Mouse (Mus musculus): ENCODE measurements at regions not wholly inside any gene's neighbourhood (a gene's known extent, or its start where the extent isn't known, plus 50 kb on each side); places are given as distances from the start of the nearest gene placed in this dataset.
"Not testable (repeated sequence)": the region's sequence is repeated elsewhere in the genome, so short reads cannot be mapped to it uniquely, and the experiment has no call there.

- DNase-seq (ENCODE audit: low spot score) = no peak
Measured at GRCm38 (mm10) chr10:26577087-26577486, 176.1 kb upstream of the Arhgap18 start.

DNA sequence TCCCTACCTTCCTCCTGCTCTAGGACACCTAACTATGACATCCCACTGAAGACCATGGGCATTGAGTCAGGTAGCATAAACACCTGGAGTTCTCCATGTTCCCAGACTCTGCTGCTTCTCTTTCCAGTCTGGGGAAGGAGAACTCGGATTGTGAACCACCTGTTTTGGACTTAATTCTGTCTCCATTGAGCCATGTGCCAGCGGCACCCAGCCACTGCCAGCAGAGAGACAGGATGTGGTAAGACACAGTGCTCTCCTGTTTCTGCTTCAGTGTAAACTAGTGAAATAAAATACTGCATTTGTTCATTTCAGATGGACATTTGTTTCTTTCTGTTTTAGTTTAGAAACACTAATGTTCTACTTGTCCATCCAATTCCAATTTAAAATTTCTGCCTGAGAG lies 168.1 kb upstream of the Arhgap18 start:
- DNase-seq (ENCODE audit: low spot score) = no peak

DNA sequence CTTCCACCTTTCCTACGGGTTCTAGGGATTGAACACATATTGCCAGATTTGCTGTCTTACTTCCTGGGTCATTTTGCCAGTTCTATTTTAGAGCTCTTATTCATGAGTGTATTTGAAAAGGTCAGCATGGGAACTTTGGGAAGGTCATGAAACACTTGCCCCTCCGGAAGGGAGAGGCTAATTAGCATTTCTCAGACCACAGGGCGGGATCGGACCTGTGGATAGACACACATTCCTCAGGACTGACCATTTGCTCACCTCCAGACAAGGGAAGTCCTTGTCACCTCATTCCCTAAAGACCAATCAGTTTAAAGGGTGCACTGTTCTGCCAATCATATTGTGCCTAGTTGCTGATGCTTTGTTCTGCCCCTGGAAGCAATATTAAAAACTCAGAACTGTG lies 146.1 kb upstream of the Arhgap18 start:
- not testable (repeated sequence) for DNase-seq (ENCODE audit: low spot score)

DNA sequence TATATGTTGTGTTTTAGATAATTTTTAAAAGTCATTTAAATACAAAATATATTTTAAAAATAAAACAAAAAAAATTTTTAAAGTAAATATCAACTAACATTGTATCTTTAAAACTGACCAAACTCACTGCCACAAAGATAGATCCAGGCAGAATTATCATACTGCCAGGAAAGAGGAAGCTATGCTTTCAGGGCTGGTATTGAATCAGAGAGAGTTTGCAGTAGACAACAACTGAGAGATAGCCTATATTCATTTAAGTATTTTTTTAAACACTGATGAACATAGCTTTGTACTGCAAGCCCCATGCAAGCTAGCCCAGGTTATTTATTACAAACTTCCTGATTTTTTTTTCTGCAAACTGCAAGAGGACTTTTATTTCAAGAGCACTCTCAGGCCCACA lies 142.0 kb upstream of the Arhgap18 start:
- DNase-seq (ENCODE audit: low spot score) = no peak

DNA sequence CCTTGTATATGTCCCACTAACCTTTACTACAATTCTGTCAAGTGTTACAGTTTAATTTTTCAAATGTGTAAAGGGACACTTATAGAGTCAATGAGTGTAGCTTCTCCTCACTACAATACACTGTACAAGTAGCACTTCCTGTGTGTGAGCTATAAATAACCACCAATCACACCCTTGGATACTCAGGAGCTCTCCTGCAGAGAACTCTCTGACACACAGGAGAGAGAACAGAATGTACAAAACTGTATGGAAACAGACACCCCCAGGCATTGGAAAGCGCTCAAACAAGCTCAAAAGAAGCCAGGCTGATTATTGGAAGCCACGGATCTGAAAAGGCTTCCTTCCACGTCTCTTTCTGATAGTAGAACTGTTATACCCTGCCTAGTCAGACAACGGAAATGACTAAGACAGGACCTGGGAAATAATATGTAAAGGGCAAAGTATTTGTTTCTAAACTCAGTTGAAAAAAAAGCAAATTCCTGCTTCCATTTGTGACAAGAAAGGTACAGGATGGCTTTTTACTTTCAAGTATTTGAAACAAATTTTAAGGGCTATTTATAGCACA lies 122.9 kb upstream of the Arhgap18 start:
- DNase-seq (ENCODE audit: low spot score) = no peak

DNA sequence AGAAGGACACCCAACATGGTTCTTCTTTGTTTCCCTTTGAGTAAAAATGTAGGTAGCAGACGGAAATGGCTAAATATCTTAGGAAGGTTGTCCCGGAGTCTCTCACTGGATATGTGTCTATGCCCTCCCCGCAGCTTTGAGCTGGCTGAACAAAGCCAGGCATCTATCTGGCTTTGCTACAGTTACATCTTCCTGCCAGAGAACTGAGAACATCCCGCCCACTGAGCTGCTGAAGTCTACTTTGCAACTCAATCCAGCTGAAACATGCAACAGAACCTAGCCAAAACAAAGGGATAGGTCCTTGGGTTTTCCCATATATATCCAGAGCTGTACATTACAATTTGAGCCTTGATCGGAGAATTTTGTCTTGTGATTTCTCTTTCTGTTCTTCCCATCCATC lies 121.0 kb upstream of the Arhgap18 start:
- no peak for DNase-seq (ENCODE audit: low spot score)

- no peak for DNase-seq (ENCODE audit: low spot score)
Measured at GRCm38 (mm10) chr10:26637459-26637858, 115.8 kb upstream of the Arhgap18 start.

GRCm38 (mm10) chr10:26638056-26638455 lies 115.2 kb upstream of the Arhgap18 start:
- no peak for DNase-seq (ENCODE audit: low spot score)

- no peak for DNase-seq (ENCODE audit: low spot score)
Measured at GRCm38 (mm10) chr10:26639118-26639517, 114.1 kb upstream of the Arhgap18 start.

DNA sequence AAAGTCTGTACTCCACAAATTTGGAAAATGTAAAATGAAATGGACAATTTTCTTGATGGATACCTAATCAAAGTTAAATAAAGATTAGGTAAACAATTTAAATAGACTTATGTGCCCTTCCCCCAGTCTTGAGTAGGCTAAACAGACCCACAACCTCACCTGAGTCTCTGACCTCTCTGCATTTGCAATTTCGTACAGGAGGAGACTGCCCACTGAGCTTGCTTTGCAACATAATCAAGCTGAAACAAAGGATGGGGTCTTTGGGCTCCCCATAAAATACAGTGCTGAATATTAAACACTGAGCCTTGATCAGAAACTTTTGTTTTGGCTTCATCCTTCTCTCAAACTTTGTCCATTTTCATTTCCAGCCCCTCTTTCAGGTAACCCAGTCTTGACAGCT lies 100.1 kb upstream of the Arhgap18 start:
- DNase-seq (ENCODE audit: low spot score) = no peak

DNA sequence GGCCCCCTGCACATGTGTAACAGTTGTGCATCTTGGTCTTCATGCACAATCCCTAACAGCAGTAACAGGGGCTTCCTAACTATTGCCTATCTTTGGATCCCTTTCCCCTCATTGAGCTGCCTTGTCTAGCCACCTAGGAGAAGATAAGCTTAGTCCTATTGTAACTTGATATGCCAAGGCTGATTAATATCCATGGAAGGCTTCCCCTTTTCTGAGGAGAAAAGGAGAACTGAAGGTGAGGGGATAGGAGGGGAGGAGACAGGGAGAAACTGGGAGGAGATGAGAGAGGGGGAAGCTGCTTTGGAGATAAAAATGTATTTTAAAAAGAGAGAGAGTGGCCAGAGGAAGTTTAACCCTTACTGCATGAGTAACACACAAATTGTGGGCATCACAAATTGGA lies 89.0 kb upstream of the Arhgap18 start:
- DNase-seq (ENCODE audit: low spot score) = no peak

DNA sequence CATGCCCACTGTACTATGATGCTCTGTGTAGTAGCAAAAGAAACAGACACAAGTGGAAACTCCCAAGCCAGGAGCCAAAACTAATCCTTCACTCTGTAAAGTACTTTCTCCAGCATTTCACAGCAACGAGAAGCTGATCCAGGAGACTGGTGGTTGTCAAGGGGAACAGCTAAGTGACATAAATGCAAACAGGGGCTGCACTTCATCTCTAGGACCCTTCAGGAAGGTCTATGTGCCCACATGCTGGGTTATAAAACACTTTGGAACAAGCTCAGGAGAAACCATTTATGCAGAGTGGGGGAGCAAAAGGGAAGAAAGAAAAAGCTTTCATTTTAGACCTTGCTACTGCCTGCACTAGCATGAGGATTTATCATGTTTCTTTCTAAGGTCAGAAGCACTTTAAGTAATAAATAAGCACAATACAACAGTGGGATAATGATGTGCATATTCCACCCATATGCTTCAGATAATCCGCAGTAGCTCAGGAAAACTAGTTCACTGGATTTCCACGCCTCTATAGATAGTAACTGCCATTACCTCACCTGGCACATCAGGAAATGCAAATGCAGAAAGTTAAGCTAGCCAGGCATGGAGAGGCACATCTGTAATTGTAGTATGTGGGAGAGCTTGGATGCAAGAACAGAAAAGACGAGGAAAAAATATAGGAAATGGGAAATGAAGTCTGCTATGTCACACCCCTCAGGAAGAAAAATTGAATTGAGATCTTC lies 73.6 kb upstream of the Arhgap18 start:
- DNase-seq (ENCODE audit: low spot score) = no peak

GRCm38 (mm10) chr10:26694761-26695160 lies 58.5 kb upstream of the Arhgap18 start:
- no peak for DNase-seq (ENCODE audit: low spot score)

- no peak for DNase-seq (ENCODE audit: low spot score)
Measured at GRCm38 (mm10) chr10:26695212-26695933, 57.8 kb upstream of the Arhgap18 start.

Measured in testis, postnatal 10 days (tissue).